In genomic region chr4:154958171-154958570, GRCm38 (mm10) we compare ENCODE assay signal across 8 mouse cellular contexts. TPM values are rescaled to one million over a fixed set of nuclear protein-coding genes. Genes with fewer than 3 reads are reported as not detected.
A peak's percentile ranks its signal among the peaks of the same experiment; 100 is the strongest.
DNase-seq lines count a peak whose midpoint lies in the region; ATAC-seq and TF ChIP-seq lines count a peak whose summit lies in the region.

No protein-coding gene starts in this region.

- no peak for DNase-seq in heart, adult 9 months (ENCODE audit: low spot score in 2 of 2)
- peak; percentile 59 to 65 for DNase-seq in cerebellum, postnatal 36 days
- no peak for DNase-seq in liver, postnatal 0 days
- DNase-seq in spleen, postnatal 10 days (ENCODE audit: low spot score in 2 of 2): no peak
- DNase-seq in gastrocnemius, postnatal 4 days (ENCODE audit: low spot score in 2 of 2): no peak

- peaks cover 33% of the 10 kb centered on the region for H3K4me1 ChIP-seq in heart, embryonic 12.5 days (replicated peaks)
- H3K4me1 ChIP-seq in ES-Bruce4 (ENCODE audit: control insufficient read depth, insufficient read depth, low read length): peaks cover 3% of the 10 kb centered on the region
- peaks cover 51% of the 10 kb centered on the region for H3K4me1 ChIP-seq in hindbrain, embryonic 16.5 days (ENCODE audit: control insufficient read depth, insufficient read depth, low read depth, low read length)
- peaks cover 26% of the 10 kb centered on the region for H3K4me1 ChIP-seq in liver, postnatal 0 days (ENCODE audit: insufficient read depth)

- 0 out of 2 replicates have a peak, but pooled peaks have one; percentile 41 for TF ChIP-seq EP300 in ES-Bruce4 (IDR thresholded peaks at IDR 0.05; ENCODE audit: insufficient read depth, low read depth, low read length)
- no peak for TF ChIP-seq EP300 in liver, postnatal 0 days (IDR thresholded peaks at IDR 0.05; ENCODE audit: low read depth)

- no peaks in the 10 kb centered on the region for H3K9me3 ChIP-seq in heart, embryonic 12.5 days (replicated peaks)
- no peaks in the 10 kb centered on the region for H3K9me3 ChIP-seq in ES-Bruce4 (replicated peaks; ENCODE audit: control insufficient read depth, insufficient read depth, low read length, poor library complexity, severe bottlenecking)
- no peaks in the 10 kb centered on the region for H3K9me3 ChIP-seq in hindbrain, embryonic 16.5 days (ENCODE audit: control insufficient read depth, low read length)
- no peaks in the 10 kb centered on the region for H3K9me3 ChIP-seq in liver, postnatal 0 days (ENCODE audit: low read length)

- peak overlapping the region; percentile 15 for H3K4me3 ChIP-seq in heart, embryonic 12.5 days
- 0 out of 2 replicates have a peak overlapping the region, but pooled peaks have one; percentile 10 for H3K4me3 ChIP-seq in ES-Bruce4 (ENCODE audit: low read depth, low read length)
- no peak overlapping the region for H3K4me3 ChIP-seq in hindbrain, embryonic 16.5 days (ENCODE audit: low read length)
- H3K4me3 ChIP-seq in liver, postnatal 0 days (ENCODE audit: low read depth, low read length): 0 out of 2 replicates have a peak overlapping the region, but pooled peaks have one; percentile 8

- H3K9ac ChIP-seq in heart, embryonic 12.5 days: peak overlapping the region; percentile 34
- 0 out of 2 replicates have a peak overlapping the region, but pooled peaks have one; percentile 15 for H3K9ac ChIP-seq in ES-Bruce4 (ENCODE audit: low read depth, poor library complexity, severe bottlenecking)
- H3K9ac ChIP-seq in hindbrain, embryonic 16.5 days (ENCODE audit: low read depth, low read length): peak overlapping the region; percentile 57
- no peak overlapping the region for H3K9ac ChIP-seq in liver, postnatal 0 days (replicated peaks)

- no peak for TF ChIP-seq POLR2A in ES-Bruce4 (IDR thresholded peaks at IDR 0.05; ENCODE audit: insufficient read depth, low read length)

- H3K27me3 ChIP-seq in heart, embryonic 12.5 days (replicated peaks): peaks cover 97% of the 10 kb centered on the region
- H3K27me3 ChIP-seq in ES-Bruce4 (ENCODE audit: control insufficient read depth, insufficient read depth, low read length, poor library complexity, severe bottlenecking): peaks cover 13% of the 10 kb centered on the region
- peaks cover 16% of the 10 kb centered on the region; the same call in 1 of the 2 replicates for H3K27me3 ChIP-seq in hindbrain, embryonic 16.5 days (replicated peaks; ENCODE audit: control insufficient read depth, insufficient read depth, low read length)
- peaks cover 84% of the 10 kb centered on the region for H3K27me3 ChIP-seq in liver, postnatal 0 days (ENCODE audit: insufficient read depth, low read length)

- no peak overlapping the region for H3K27ac ChIP-seq in heart, embryonic 12.5 days (ENCODE audit: poor library complexity, severe bottlenecking)
- no peak overlapping the region for H3K27ac ChIP-seq in ES-Bruce4 (ENCODE audit: insufficient read depth, low read length)
- H3K27ac ChIP-seq in hindbrain, embryonic 16.5 days (ENCODE audit: low read depth, low read length): peak overlapping the region; percentile 56
- H3K27ac ChIP-seq in liver, postnatal 0 days (ENCODE audit: low read depth): no peak overlapping the region

- no peaks in the 10 kb centered on the region for H3K36me3 ChIP-seq in heart, embryonic 12.5 days
- no peaks in the 10 kb centered on the region for H3K36me3 ChIP-seq in ES-Bruce4 (ENCODE audit: control insufficient read depth, insufficient read depth, low read length, poor library complexity, severe bottlenecking)
- H3K36me3 ChIP-seq in hindbrain, embryonic 16.5 days (ENCODE audit: control insufficient read depth, insufficient read depth, low read length): no peaks in the 10 kb centered on the region
- no peaks in the 10 kb centered on the region for H3K36me3 ChIP-seq in liver, postnatal 0 days (replicated peaks; ENCODE audit: insufficient read depth, low read length)

- ATAC-seq in heart, embryonic 12.5 days (ENCODE audit: insufficient number of reproducible peaks, low FRiP score): no peak
- ATAC-seq in hindbrain, embryonic 16.5 days: peak; percentile 67
- ATAC-seq in liver, postnatal 0 days: no peak

- no peak for TF ChIP-seq CTCF in ES-Bruce4 (IDR thresholded peaks at IDR 0.05; ENCODE audit: low read depth, low read length)
- no peak for TF ChIP-seq CTCF in liver, postnatal 0 days (IDR thresholded peaks at IDR 0.05; ENCODE audit: low read depth)

- WGBS in heart, embryonic 12.5 days: 1% methylated on average over 15 of the region's 15 CpGs
- WGBS in hindbrain, embryonic 16.5 days: 2% methylated on average over 15 of the region's 15 CpGs
- WGBS in liver, postnatal 0 days (ENCODE audit: insufficient replicate concordance): 9% methylated on average over 14 of the region's 15 CpGs

- peak overlapping the region; percentile 52 for H3K4me2 ChIP-seq in heart, embryonic 12.5 days
- peak overlapping the region; percentile 48 for H3K4me2 ChIP-seq in hindbrain, embryonic 16.5 days (ENCODE audit: low read length)
- no peak overlapping the region for H3K4me2 ChIP-seq in liver, postnatal 0 days (ENCODE audit: low read depth, low read length)

RNA-seq across cellular contexts. Expression of gene Hes5, which starts 2.6 kb away (rescaled TPM):
- polyA plus RNA-seq in heart, embryonic 12.5 days (2016; fragmentation: Nextera tagmentation; extraction: Ambion mirVana): 0.70 TPM in 1 of 2 replicates, not detected in the other
- not detected in 2 replicates for polyA plus RNA-seq in ES-Bruce4 (2011; ENCODE audit: insufficient read depth, insufficient read length, low read depth, missing spikeins)
- 146 and 167 TPM in 2 replicates for polyA plus RNA-seq in hindbrain, embryonic 16.5 days (2015; fragmentation: Nextera tagmentation; extraction: Ambion mirVana)
- 0.15 and 0.21 TPM in 2 replicates for polyA plus RNA-seq in liver, postnatal 0 days (2015; fragmentation: Nextera tagmentation; extraction: Ambion mirVana)
- under 1 TPM; 0.49 to 0.67 TPM for total RNA-seq in gastrocnemius, postnatal 4 days (2021)

RNA-seq across cellular contexts. Expression of gene Pank4, which starts 5.8 kb away (rescaled TPM):
- 45.7 and 46.2 TPM in 2 replicates for polyA plus RNA-seq in heart, embryonic 12.5 days (2016; fragmentation: Nextera tagmentation; extraction: Ambion mirVana)
- polyA plus RNA-seq in ES-Bruce4 (2011; ENCODE audit: insufficient read depth, insufficient read length, low read depth, missing spikeins): 21.5 and 26.6 TPM in 2 replicates
- polyA plus RNA-seq in hindbrain, embryonic 16.5 days (2015; fragmentation: Nextera tagmentation; extraction: Ambion mirVana): 37.8 and 39.5 TPM in 2 replicates
- polyA plus RNA-seq in liver, postnatal 0 days (2015; fragmentation: Nextera tagmentation; extraction: Ambion mirVana): 10.9 and 11.4 TPM in 2 replicates
- total RNA-seq in gastrocnemius, postnatal 4 days (2021): 10 to 100 TPM; 27.4 to 29.9 TPM

RNA-seq across cellular contexts. Expression of gene Tnfrsf14, which starts 29.8 kb away (rescaled TPM):
- 1.8 and 2.9 TPM in 2 replicates for polyA plus RNA-seq in heart, embryonic 12.5 days (2016; fragmentation: Nextera tagmentation; extraction: Ambion mirVana)
- polyA plus RNA-seq in ES-Bruce4 (2011; ENCODE audit: insufficient read depth, insufficient read length, low read depth, missing spikeins): not detected in 2 replicates
- polyA plus RNA-seq in hindbrain, embryonic 16.5 days (2015; fragmentation: Nextera tagmentation; extraction: Ambion mirVana): 0.23 and 0.27 TPM in 2 replicates
- polyA plus RNA-seq in liver, postnatal 0 days (2015; fragmentation: Nextera tagmentation; extraction: Ambion mirVana): 17.2 and 20.0 TPM in 2 replicates
- total RNA-seq in gastrocnemius, postnatal 4 days (2021): 1 to 10 TPM; 3.2 to 4.3 TPM

RNA-seq across cellular contexts. Expression of gene Fam213b, which starts 59.2 kb away (rescaled TPM):
- 35.8 and 38.5 TPM in 2 replicates for polyA plus RNA-seq in heart, embryonic 12.5 days (2016; fragmentation: Nextera tagmentation; extraction: Ambion mirVana)
- 11.8 and 13.9 TPM in 2 replicates for polyA plus RNA-seq in ES-Bruce4 (2011; ENCODE audit: insufficient read depth, insufficient read length, low read depth, missing spikeins)
- 67.8 and 80.1 TPM in 2 replicates for polyA plus RNA-seq in hindbrain, embryonic 16.5 days (2015; fragmentation: Nextera tagmentation; extraction: Ambion mirVana)
- polyA plus RNA-seq in liver, postnatal 0 days (2015; fragmentation: Nextera tagmentation; extraction: Ambion mirVana): 5.9 and 6.5 TPM in 2 replicates
- 100 to 1,000 TPM; 100 to 112 TPM for total RNA-seq in gastrocnemius, postnatal 4 days (2021)

Comparison
In these comparisons a context has a peak if more than half of its experiments do, and no peak if none do; other contexts are left out.
1. DNase-seq: peak in cerebellum, postnatal 36 days (2 of 2); none in heart, adult 9 months (0 of 2), liver, postnatal 0 days (single experiment), spleen, postnatal 10 days (0 of 2) and gastrocnemius, postnatal 4 days (0 of 2).
2. RNA of gene Hes5, which starts 2.6 kb away (polyA plus RNA-seq): 146 to 167 TPM in hindbrain, embryonic 16.5 days; 0.70 TPM in heart, embryonic 12.5 days, not detected in ES-Bruce4 and 0.15 to 0.21 TPM in liver, postnatal 0 days; every median in the first group is over 10 times any median in the second.